Mouse (Mus musculus): ENCODE measurements around the gene Sergef. TPM values are rescaled to one million over a fixed set of nuclear protein-coding genes. Genes with fewer than 3 reads are reported as not detected.
A peak's percentile ranks its signal among the peaks of the same experiment; 100 is the strongest.

Sergef gene
- polyA plus RNA-seq, 1 experiment = 9.9 TPM

- Histone ChIP-seq H3K27me3 (ENCODE audit: control insufficient read depth, insufficient read depth, low read length) (no peaks in the 10 kb centered on the region), H3K4me3 (ENCODE audit: control insufficient read depth, insufficient read depth, low read length) (no peak overlapping the region), H3K36me3 (ENCODE audit: control insufficient read depth, insufficient read depth, low read length) (no peaks in the 10 kb centered on the region), H3K4me1 (replicated peaks; ENCODE audit: control insufficient read depth, insufficient read depth, low read length) (peaks cover 11% of the 10 kb centered on the region), H3K27ac (ENCODE audit: control insufficient read depth, insufficient read depth, low read length) (no peak overlapping the region)
- TF ChIP-seq POLR2A (IDR thresholded peaks at IDR 0.05; ENCODE audit: control insufficient read depth, extremely low read depth, insufficient read depth, low read length, poor library complexity) (no peak), CTCF (IDR thresholded peaks at IDR 0.05; ENCODE audit: borderline replicate concordance, control insufficient read depth, extremely low read depth, insufficient read depth, low read length, poor library complexity) (no peak)
- no peak for DNase-seq
- 98% methylated on average over 3 of the region's 3 CpGs for WGBS
Observed at GRCm38 (mm10) chr7:46542117-46542516, 97.5 kb downstream of the Sergef start.

- no peak for DNase-seq
Observed at GRCm38 (mm10) chr7:46540616-46541015, 99.0 kb downstream of the Sergef start.

GRCm38 (mm10) chr7:46536456-46537097, 103.0 kb downstream of the Sergef start:
- TF ChIP-seq CTCF (IDR thresholded peaks at IDR 0.05; ENCODE audit: borderline replicate concordance, control insufficient read depth, extremely low read depth, insufficient read depth, low read length, poor library complexity) (no peak), POLR2A (IDR thresholded peaks at IDR 0.05; ENCODE audit: control insufficient read depth, extremely low read depth, insufficient read depth, low read length, poor library complexity) (no peak)
- no peak for DNase-seq
- WGBS = 64% methylated on average over 9 of the region's 9 CpGs

More at GRCm38 (mm10) chr7:46540616-46541015, 99.0 kb downstream of the Sergef start:
- H3K36me3 ChIP-seq (ENCODE audit: control insufficient read depth, insufficient read depth, low read length) = no peaks in the 10 kb centered on the region
- WGBS = 81% methylated on average over 1 of the region's 1 CpGs
- no peak overlapping the region for H3K27ac ChIP-seq (ENCODE audit: control insufficient read depth, insufficient read depth, low read length)
- H3K4me1 ChIP-seq (replicated peaks; ENCODE audit: control insufficient read depth, insufficient read depth, low read length) = peaks cover 18% of the 10 kb centered on the region
- no peak overlapping the region for H3K4me3 ChIP-seq (ENCODE audit: control insufficient read depth, insufficient read depth, low read length)
- H3K27me3 ChIP-seq (ENCODE audit: control insufficient read depth, insufficient read depth, low read length) = no peaks in the 10 kb centered on the region
- TF ChIP-seq CTCF (IDR thresholded peaks at IDR 0.05; ENCODE audit: borderline replicate concordance, control insufficient read depth, extremely low read depth, insufficient read depth, low read length, poor library complexity) = no peak
- no peak for TF ChIP-seq POLR2A (IDR thresholded peaks at IDR 0.05; ENCODE audit: control insufficient read depth, extremely low read depth, insufficient read depth, low read length, poor library complexity)

GRCm38 (mm10) chr7:46535429-46535799, 104.2 kb downstream of the Sergef start:
- Histone ChIP-seq H3K27me3 (ENCODE audit: control insufficient read depth, insufficient read depth, low read length) (no peaks in the 10 kb centered on the region), H3K4me3 (ENCODE audit: control insufficient read depth, insufficient read depth, low read length) (no peak overlapping the region), H3K36me3 (ENCODE audit: control insufficient read depth, insufficient read depth, low read length) (no peaks in the 10 kb centered on the region), H3K27ac (ENCODE audit: control insufficient read depth, insufficient read depth, low read length) (no peak overlapping the region), H3K4me1 (replicated peaks; ENCODE audit: control insufficient read depth, insufficient read depth, low read length) (peaks cover 25% of the 10 kb centered on the region)
- WGBS = 43% methylated on average over 10 of the region's 10 CpGs
- peak; percentile 72; the same call in 1 of the 2 replicates for TF ChIP-seq CTCF (IDR thresholded peaks at IDR 0.05; ENCODE audit: borderline replicate concordance, control insufficient read depth, extremely low read depth, insufficient read depth, low read length, poor library complexity)
- no peak for TF ChIP-seq POLR2A (IDR thresholded peaks at IDR 0.05; ENCODE audit: control insufficient read depth, extremely low read depth, insufficient read depth, low read length, poor library complexity)
- peak; percentile 80 for DNase-seq

More at GRCm38 (mm10) chr7:46536456-46537097, 103.0 kb downstream of the Sergef start:
- Histone ChIP-seq H3K27ac (ENCODE audit: control insufficient read depth, insufficient read depth, low read length) (no peak overlapping the region), H3K36me3 (ENCODE audit: control insufficient read depth, insufficient read depth, low read length) (no peaks in the 10 kb centered on the region), H3K4me1 (replicated peaks; ENCODE audit: control insufficient read depth, insufficient read depth, low read length) (peaks cover 25% of the 10 kb centered on the region), H3K4me3 (ENCODE audit: control insufficient read depth, insufficient read depth, low read length) (no peak overlapping the region), H3K27me3 (ENCODE audit: control insufficient read depth, insufficient read depth, low read length) (no peaks in the 10 kb centered on the region)

GRCm38 (mm10) chr7:46534767-46535428, 104.7 kb downstream of the Sergef start:
- no peak for TF ChIP-seq POLR2A (IDR thresholded peaks at IDR 0.05; ENCODE audit: control insufficient read depth, extremely low read depth, insufficient read depth, low read length, poor library complexity)
- TF ChIP-seq CTCF (IDR thresholded peaks at IDR 0.05; ENCODE audit: borderline replicate concordance, control insufficient read depth, extremely low read depth, insufficient read depth, low read length, poor library complexity) = no peak
- peaks cover 25% of the 10 kb centered on the region for H3K4me1 ChIP-seq (replicated peaks; ENCODE audit: control insufficient read depth, insufficient read depth, low read length)
- WGBS = 94% methylated on average over 11 of the region's 11 CpGs
- no peak overlapping the region for H3K4me3 ChIP-seq (ENCODE audit: control insufficient read depth, insufficient read depth, low read length)
- H3K36me3 ChIP-seq (ENCODE audit: control insufficient read depth, insufficient read depth, low read length) = no peaks in the 10 kb centered on the region
- no peak overlapping the region for H3K27ac ChIP-seq (ENCODE audit: control insufficient read depth, insufficient read depth, low read length)
- no peak for DNase-seq
- no peaks in the 10 kb centered on the region for H3K27me3 ChIP-seq (ENCODE audit: control insufficient read depth, insufficient read depth, low read length)

- no peaks in the 10 kb centered on the region for H3K36me3 ChIP-seq (ENCODE audit: control insufficient read depth, insufficient read depth, low read length)
- H3K4me1 ChIP-seq (replicated peaks; ENCODE audit: control insufficient read depth, insufficient read depth, low read length) = peaks cover 25% of the 10 kb centered on the region
- no peak overlapping the region for H3K4me3 ChIP-seq (ENCODE audit: control insufficient read depth, insufficient read depth, low read length)
- DNase-seq = no peak
- TF ChIP-seq POLR2A (IDR thresholded peaks at IDR 0.05; ENCODE audit: control insufficient read depth, extremely low read depth, insufficient read depth, low read length, poor library complexity) (no peak), CTCF (IDR thresholded peaks at IDR 0.05; ENCODE audit: borderline replicate concordance, control insufficient read depth, extremely low read depth, insufficient read depth, low read length, poor library complexity) (no peak)
- 90% methylated on average over 11 of the region's 11 CpGs for WGBS
- H3K27ac ChIP-seq (ENCODE audit: control insufficient read depth, insufficient read depth, low read length) = no peak overlapping the region
- no peaks in the 10 kb centered on the region for H3K27me3 ChIP-seq (ENCODE audit: control insufficient read depth, insufficient read depth, low read length)
Observed at GRCm38 (mm10) chr7:46533518-46533917, 106.1 kb downstream of the Sergef start.

Data from thymus, adult 2 months (tissue).